Mouse (Mus musculus): ENCODE measurements around the gene Cacnb4.

The Cacnb4 gene

GRCm38 (mm10) chr2:52676023-52676912 is at the start of gene Cacnb4:
Cacnb4 (minus strand) TSS chr2:52676831.
- DNase-seq (ENCODE audit: low read depth, low spot score) = peak; percentile 56

- no peak for DNase-seq (ENCODE audit: low read depth, low spot score)
These were observed 43.8 kb upstream of the Cacnb4 start for GRCm38 (mm10) chr2:52720231-52721025.

- DNase-seq (ENCODE audit: low read depth, low spot score) = no peak
These were observed 40.4 kb upstream of the Cacnb4 start for GRCm38 (mm10) chr2:52717076-52717475.

GRCm38 (mm10) chr2:52715538-52715937 is 38.9 kb upstream of the Cacnb4 start:
- no peak for DNase-seq (ENCODE audit: low read depth, low spot score)

- DNase-seq (ENCODE audit: low read depth, low spot score) = no peak
These were observed 37.5 kb upstream of the Cacnb4 start for GRCm38 (mm10) chr2:52714111-52714510.

GRCm38 (mm10) chr2:52710804-52711203 is 34.2 kb upstream of the Cacnb4 start:
- DNase-seq (ENCODE audit: low read depth, low spot score) = no peak

GRCm38 (mm10) chr2:52709417-52709816 is 32.8 kb upstream of the Cacnb4 start:
- no peak for DNase-seq (ENCODE audit: low read depth, low spot score)

- DNase-seq (ENCODE audit: low read depth, low spot score) = no peak
These were observed 24.9 kb upstream of the Cacnb4 start for GRCm38 (mm10) chr2:52701368-52702036.

- DNase-seq (ENCODE audit: low read depth, low spot score) = no peak
These were observed 23.7 kb upstream of the Cacnb4 start for GRCm38 (mm10) chr2:52700352-52700751.

GRCm38 (mm10) chr2:52694604-52695003 is 18.0 kb upstream of the Cacnb4 start:
- peak; percentile 49 for DNase-seq (ENCODE audit: low read depth, low spot score)

GRCm38 (mm10) chr2:52691745-52692144 is 15.1 kb upstream of the Cacnb4 start:
- no peak for DNase-seq (ENCODE audit: low read depth, low spot score)

GRCm38 (mm10) chr2:52686601-52687000 is 10.0 kb upstream of the Cacnb4 start:
- DNase-seq (ENCODE audit: low read depth, low spot score) = no peak

- DNase-seq (ENCODE audit: low read depth, low spot score) = no peak
These were observed 958 bp upstream of the Cacnb4 start for GRCm38 (mm10) chr2:52677589-52677988.

GRCm38 (mm10) chr2:52676913-52677303 is 277 bp upstream of the Cacnb4 start:
- no peak for DNase-seq (ENCODE audit: low read depth, low spot score)

- DNase-seq (ENCODE audit: low read depth, low spot score) = no peak
These were observed 1.2 kb downstream of the Cacnb4 start for GRCm38 (mm10) chr2:52675278-52675987.

GRCm38 (mm10) chr2:52674886-52675277 is 1.7 kb downstream of the Cacnb4 start:
- DNase-seq (ENCODE audit: low read depth, low spot score) = no peak

- DNase-seq (ENCODE audit: low read depth, low spot score) = peak; percentile 72
These were observed 3.5 kb downstream of the Cacnb4 start for GRCm38 (mm10) chr2:52673172-52673571.

- no peak for DNase-seq (ENCODE audit: low read depth, low spot score)
These were observed 5.9 kb downstream of the Cacnb4 start for GRCm38 (mm10) chr2:52670733-52671132.

- no peak for DNase-seq (ENCODE audit: low read depth, low spot score)
These were observed 8.2 kb downstream of the Cacnb4 start for GRCm38 (mm10) chr2:52668480-52668879.

- DNase-seq (ENCODE audit: low read depth, low spot score) = no peak
These were observed 19.9 kb downstream of the Cacnb4 start for GRCm38 (mm10) chr2:52656722-52657121.

- DNase-seq (ENCODE audit: low read depth, low spot score) = no peak
These were observed 22.1 kb downstream of the Cacnb4 start for GRCm38 (mm10) chr2:52654541-52654940.
